Mouse (Mus musculus): ENCODE measurements around the gene Pim3.

Pim3 gene

GRCm38 (mm10) chr15:88832536-88832935 lies 29.4 kb upstream of the Pim3 start:
- in situ Hi-C loops (cut with MboI; ENCODE audit: unreplicated experiment in 2 of 2) = loop anchor here (25.0 kb wide), 1 partner anchor 380 kb away; the partner anchor contains the start of gene Ppp6r2 (in 2 of the 2)

- in situ Hi-C loops (cut with MboI; ENCODE audit: unreplicated experiment in 2 of 2) = loop anchor here (25.0 kb wide), 1 partner anchor 376 kb away; the partner anchor contains the start of gene Ppp6r2 (in 2 of the 2)
Measured at GRCm38 (mm10) chr15:88836031-88836430, 26.0 kb upstream of the Pim3 start.

GRCm38 (mm10) chr15:88836571-88836970 lies 25.4 kb upstream of the Pim3 start:
- in situ Hi-C loops (cut with MboI; ENCODE audit: unreplicated experiment in 2 of 2) = loop anchor here (25.0 kb wide), 1 partner anchor 376 kb away; the partner anchor contains the start of gene Ppp6r2 (in 2 of the 2)

- in situ Hi-C loops (cut with MboI; ENCODE audit: unreplicated experiment in 2 of 2) = loop anchor here (25.0 kb wide), 1 partner anchor 375 kb away; the partner anchor contains the start of gene Ppp6r2 (in 2 of the 2)
Measured at GRCm38 (mm10) chr15:88837199-88837932, 24.6 kb upstream of the Pim3 start.

GRCm38 (mm10) chr15:88837977-88838376 lies 24.0 kb upstream of the Pim3 start:
- in situ Hi-C loops (cut with MboI; ENCODE audit: unreplicated experiment in 2 of 2) = loop anchor here (25.0 kb wide), 1 partner anchor 374 kb away; the partner anchor contains the start of gene Ppp6r2 (in 2 of the 2)

- in situ Hi-C loops (cut with MboI; ENCODE audit: unreplicated experiment in 2 of 2) = loop anchor here (25.0 kb wide), 1 partner anchor 373 kb away; the partner anchor contains the start of gene Ppp6r2 (in 2 of the 2)
Measured at GRCm38 (mm10) chr15:88839271-88839670, 22.7 kb upstream of the Pim3 start.

- in situ Hi-C loops (cut with MboI; ENCODE audit: unreplicated experiment in 2 of 2) = loop anchor here (25.0 kb wide), 1 partner anchor 372 kb away; the partner anchor contains the start of gene Ppp6r2 (in 2 of the 2)
Measured at GRCm38 (mm10) chr15:88840126-88840525, 21.9 kb upstream of the Pim3 start.

GRCm38 (mm10) chr15:88841160-88841559 lies 20.8 kb upstream of the Pim3 start:
- in situ Hi-C loops (cut with MboI; ENCODE audit: unreplicated experiment in 2 of 2) = loop anchor here (25.0 kb wide), 1 partner anchor 371 kb away; the partner anchor contains the start of gene Ppp6r2 (in 2 of the 2)

- in situ Hi-C loops (cut with MboI; ENCODE audit: unreplicated experiment in 2 of 2) = loop anchor here (25.0 kb wide), 1 partner anchor 371 kb away; the partner anchor contains the start of gene Ppp6r2 (in 2 of the 2)
Measured at GRCm38 (mm10) chr15:88841580-88842299, 20.2 kb upstream of the Pim3 start.

GRCm38 (mm10) chr15:88842300-88842673 lies 19.7 kb upstream of the Pim3 start:
- in situ Hi-C loops (cut with MboI; ENCODE audit: unreplicated experiment in 2 of 2) = loop anchor here (25.0 kb wide), 1 partner anchor 370 kb away; the partner anchor contains the start of gene Ppp6r2 (in 2 of the 2)

- in situ Hi-C loops (cut with MboI; ENCODE audit: unreplicated experiment in 2 of 2) = loop anchor here (25.0 kb wide), 1 partner anchor 369 kb away; the partner anchor contains the start of gene Ppp6r2 (in 2 of the 2)
Measured at GRCm38 (mm10) chr15:88843486-88844097, 18.4 kb upstream of the Pim3 start.

GRCm38 (mm10) chr15:88844966-88845365 lies 17.0 kb upstream of the Pim3 start:
- in situ Hi-C loops (cut with MboI; ENCODE audit: unreplicated experiment in 2 of 2) = loop anchor here (25.0 kb wide), 1 partner anchor 367 kb away; the partner anchor contains the start of gene Ppp6r2 (in 2 of the 2)

- in situ Hi-C loops (cut with MboI; ENCODE audit: unreplicated experiment in 2 of 2) = loop anchor here (25.0 kb wide), 1 partner anchor 364 kb away; the partner anchor contains the start of gene Ppp6r2 (in 2 of the 2)
Measured at GRCm38 (mm10) chr15:88848661-88849060, 13.3 kb upstream of the Pim3 start.

- in situ Hi-C loops (cut with MboI; ENCODE audit: unreplicated experiment in 2 of 2) = loop anchor here (25.0 kb wide), 1 partner anchor 363 kb away; the partner anchor contains the start of gene Ppp6r2 (in 2 of the 2)
Measured at GRCm38 (mm10) chr15:88849621-88850020, 12.4 kb upstream of the Pim3 start.

- in situ Hi-C loops (cut with MboI; ENCODE audit: unreplicated experiment in 2 of 2) = no loop called here
Measured at GRCm38 (mm10) chr15:88850146-88850826, 11.7 kb upstream of the Pim3 start.

- in situ Hi-C loops (cut with MboI; ENCODE audit: unreplicated experiment in 2 of 2) = no loop called here
Measured at GRCm38 (mm10) chr15:88851076-88851475, 10.9 kb upstream of the Pim3 start.

- in situ Hi-C loops (cut with MboI; ENCODE audit: unreplicated experiment in 2 of 2) = no loop called here
Measured at GRCm38 (mm10) chr15:88851507-88852149, 10.4 kb upstream of the Pim3 start.

- in situ Hi-C loops (cut with MboI; ENCODE audit: unreplicated experiment in 2 of 2) = no loop called here
Measured at GRCm38 (mm10) chr15:88853106-88853505, 8.9 kb upstream of the Pim3 start.
